Mouse (Mus musculus) ES-E14 (cell line): Measurements from ENCODE around the gene Itga2b. TPM values are rescaled to one million over a fixed set of nuclear protein-coding genes. Genes with fewer than 3 reads are reported as not detected.
A peak's percentile ranks its signal among the peaks of the same experiment; 100 is the strongest.

Experiments used
- DNase-seq: peaks from one replicate; pipeline ENCODE4 v3.0.0-alpha.2; 2013; ENCODE audit warnings: low read depth, low spot score
- H3K27ac ChIP-seq: 2 replicates; pipeline ENCODE4 v1.5.1; 2012; ENCODE audit warnings: low read depth, mild to moderate bottlenecking, low read length, moderate library complexity, mixed read lengths; ENCODE audit not compliant: poor library complexity, insufficient read depth, severe bottlenecking
- H3K36me3 ChIP-seq: 2 replicates; pipeline ENCODE4 v1.6.1; 2012; ENCODE audit warnings: mild to moderate bottlenecking, low read length, moderate library complexity, mixed read lengths; ENCODE audit not compliant: control insufficient read depth, poor library complexity, insufficient read depth, severe bottlenecking
- H3K4me1 ChIP-seq, 2 experiments: fragments of 150-350 bp in 1 of 2; sonication (generic) in 1 of 2; 2 replicates each; pipeline ENCODE4 v1.6.1; 2012; ENCODE audit warnings: low read length in 2 of 2, mild to moderate bottlenecking in 1 of 2, mixed read lengths in 1 of 2; ENCODE audit not compliant: control insufficient read depth in 2 of 2, insufficient read depth in 2 of 2, poor library complexity in 1 of 2
- H3K4me3 ChIP-seq, 2 experiments: fragments of 150-350 bp in 1 of 2; sonication (generic) in 1 of 2; 2 replicates each; pipeline ENCODE4 v1.5.1; 2012; ENCODE audit warnings: low read length in 2 of 2, low read depth in 1 of 2, mild to moderate bottlenecking in 1 of 2, mixed read lengths in 1 of 2; ENCODE audit not compliant: insufficient read depth in 1 of 2, poor library complexity in 1 of 2, severe bottlenecking in 1 of 2
- H3K9ac ChIP-seq: 2 replicates; pipeline ENCODE4 v1.6.1; 2012; ENCODE audit warnings: low read depth, mild to moderate bottlenecking, low read length, mixed read lengths; ENCODE audit not compliant: poor library complexity, insufficient read depth, severe bottlenecking
- H3K9me3 ChIP-seq: fragments of 150-350 bp; sonication (generic); 2 replicates; pipeline ENCODE4 v1.6.1; 2012; ENCODE audit warnings: low read depth, mild to moderate bottlenecking, low read length; ENCODE audit not compliant: control insufficient read depth, insufficient read depth
- CHD2 ChIP-seq: IDR thresholded peaks from 2 replicates; pipeline ENCODE4 v1.6.1; 2014; ENCODE audit warnings: mild to moderate bottlenecking, low read depth, low read length, inconsistent platforms
- HCFC1 ChIP-seq: IDR thresholded peaks from 2 replicates; pipeline ENCODE4 v1.6.1; 2012; ENCODE audit warnings: low read length, inconsistent platforms, borderline replicate concordance; ENCODE audit not compliant: insufficient read depth
- MAFK ChIP-seq: IDR thresholded peaks from 2 replicates; pipeline ENCODE4 v1.6.1; 2014; ENCODE audit warnings: mild to moderate bottlenecking, low read depth, low read length, inconsistent platforms; ENCODE audit not compliant: insufficient read depth
- ZC3H11A ChIP-seq: IDR thresholded peaks from 2 replicates; pipeline ENCODE4 v1.6.1; 2012; ENCODE audit warnings: low read depth, mild to moderate bottlenecking, inconsistent platforms, low read length, borderline replicate concordance
- ZNF384 ChIP-seq: IDR thresholded peaks from 2 replicates; pipeline ENCODE4 v1.6.1; 2012; ENCODE audit warnings: low read depth, low read length, inconsistent platforms
- in situ Hi-C, 2 experiments: fragments of 600-800 bp; cut with MboI; formaldehyde crosslinking; loops; one replicate each; pipeline ENCODE4 v1.15.1; 2025; ENCODE audit warnings: low sequenced_read_pairs in 2 of 2, inconsistent platforms in 1 of 2; ENCODE audit not compliant: unreplicated experiment in 2 of 2
- total RNA-seq: library from RNA; depleted of rRNA; stranded (reverse); fragments of 300-350 nt; gene quantifications from 2 replicates; pipeline ENCODE4 v1.2.3, GENCODE M21; 2012

Itga2b gene
- total RNA-seq, 1 experiment, result 6.6 TPM

- H3K27ac ChIP-seq, result no peak overlapping the region
- in situ Hi-C loops, result no loop called here
- no peak overlapping the region for H3K9ac ChIP-seq
- DNase-seq, result no peak
- H3K4me1 ChIP-seq, result no peaks in the 10 kb centered on the region
- no peak overlapping the region for H3K4me3 ChIP-seq
- no peaks in the 10 kb centered on the region for H3K9me3 ChIP-seq
- TF ChIP-seq CHD2, result no peak
- TF ChIP-seq MAFK, result no peak
- no peak for TF ChIP-seq ZNF384
- no peak for TF ChIP-seq ZC3H11A
- TF ChIP-seq HCFC1, result no peak
- peaks cover 37% of the 10 kb centered on the region for H3K36me3 ChIP-seq
These were observed 9.7 kb upstream of the Itga2b start for GRCm38 (mm10) chr11:102479581-102479980.

GRCm38 (mm10) chr11:102478671-102479070, 8.7 kb upstream of the Itga2b start:
- no peak overlapping the region; the same call in 1 of the 2 replicates for H3K27ac ChIP-seq
- in situ Hi-C loops, result no loop called here
- H3K36me3 ChIP-seq, result peaks cover 36% of the 10 kb centered on the region
- H3K9me3 ChIP-seq, result no peaks in the 10 kb centered on the region
- no peaks in the 10 kb centered on the region for H3K4me1 ChIP-seq
- TF ChIP-seq CHD2 (no peak), ZC3H11A (no peak), ZNF384 (no peak), MAFK (no peak), HCFC1 (no peak)
- no peak overlapping the region for H3K4me3 ChIP-seq
- H3K9ac ChIP-seq, result no peak overlapping the region
- DNase-seq, result no peak

- in situ Hi-C loops, result no loop called here
- TF ChIP-seq ZC3H11A (no peak), HCFC1 (no peak), MAFK (no peak), ZNF384 (no peak), CHD2 (no peak)
- H3K9me3 ChIP-seq, result no peaks in the 10 kb centered on the region
- no peaks in the 10 kb centered on the region for H3K4me1 ChIP-seq
- peaks cover 22% of the 10 kb centered on the region for H3K36me3 ChIP-seq
- no peak overlapping the region for H3K27ac ChIP-seq
- H3K9ac ChIP-seq, result no peak overlapping the region
- H3K4me3 ChIP-seq, result no peak overlapping the region
- no peak for DNase-seq
These were observed 5.1 kb upstream of the Itga2b start for GRCm38 (mm10) chr11:102475027-102475426.

- peak overlapping the region; percentile 59 to 77 for H3K4me3 ChIP-seq
- peaks cover 0 to 4% of the 10 kb centered on the region in 2 experiments; a peak in 1 of 4 replicates for H3K4me1 ChIP-seq
- no peaks in the 10 kb centered on the region for H3K9me3 ChIP-seq
- DNase-seq, result peak; percentile 88
- H3K9ac ChIP-seq, result peak overlapping the region; percentile 65
- TF ChIP-seq CHD2, result no peak
- no peak for TF ChIP-seq ZNF384
- no peak for TF ChIP-seq HCFC1
- no peak overlapping the region for H3K27ac ChIP-seq
- H3K36me3 ChIP-seq, result no peaks in the 10 kb centered on the region
- in situ Hi-C loops, result no loop called here
These were observed 2.8 kb downstream of the Itga2b start for GRCm38 (mm10) chr11:102467041-102467631.
